Mouse (Mus musculus) forebrain, postnatal 0 days (tissue): ENCODE measurements around the gene Polr3b. TPM values are rescaled to one million over a fixed set of nuclear protein-coding genes. Genes with fewer than 3 reads are reported as not detected.

Source experiments
- ATAC-seq: fragments of 200-750 bp; cut with Nextera tagmentation; 2 replicates; pipeline ENCODE4 v1.8.0; 2017; ENCODE audit warnings: mild to moderate bottlenecking, moderate library complexity
- DNase-seq: peaks from one replicate; pipeline ENCODE4 v3.0.0-alpha.2; 2015
- H3K27ac ChIP-seq: fragments of 300-500 bp; sonication (generic); 2 replicates; pipeline ENCODE4 v1.5.1; 2014; ENCODE audit warnings: low read depth, mild to moderate bottlenecking, antibody characterized with exemption, low read length, moderate library complexity, mixed read lengths
- H3K27me3 ChIP-seq: fragments of 300-500 bp; sonication (generic); 2 replicates; pipeline ENCODE4 v1.6.1; 2014; ENCODE audit warnings: mild to moderate bottlenecking, low read length, mixed read lengths; ENCODE audit not compliant: insufficient read depth
- H3K36me3 ChIP-seq: fragments of 300-500 bp; sonication (generic); 2 replicates; pipeline ENCODE4 v1.6.1; 2014; ENCODE audit warnings: mild to moderate bottlenecking, moderate library complexity; ENCODE audit not compliant: insufficient read depth
- H3K4me1 ChIP-seq: fragments of 300-500 bp; sonication (generic); 2 replicates; pipeline ENCODE4 v1.6.1; 2014; ENCODE audit warnings: antibody characterized with exemption; ENCODE audit not compliant: insufficient read depth
- H3K4me2 ChIP-seq: fragments of 300-500 bp; sonication (generic); 2 replicates; pipeline ENCODE4 v1.6.1; 2014; ENCODE audit warnings: low read depth, mild to moderate bottlenecking, moderate library complexity
- H3K4me3 ChIP-seq: fragments of 300-500 bp; sonication (generic); 2 replicates; pipeline ENCODE4 v1.5.1; 2014; ENCODE audit warnings: low read depth, low read length, mixed read lengths
- H3K9ac ChIP-seq: fragments of 300-500 bp; sonication (generic); 2 replicates; pipeline ENCODE4 v1.6.1; 2014; ENCODE audit warnings: mild to moderate bottlenecking
- H3K9me3 ChIP-seq: fragments of 300-500 bp; sonication (generic); 2 replicates; pipeline ENCODE4 v1.6.1; 2016; ENCODE audit warnings: low read length
- CTCF ChIP-seq: sonication (generic); IDR thresholded peaks from 2 replicates; pipeline ENCODE4 v1.5.1; 2016; ENCODE audit warnings: antibody characterized with exemption, control low read depth, low read depth
- WGBS: fragments of 180-500 bp; shearing (Covaris S2); extraction: QIAGEN DNeasy Blood & Tissue Kit; methylation state at CpG from one replicate; pipeline ENCODE4 v1.1.7; 2014; 5-methylcytosine and 5-hydroxymethylcytosine counted together
- polyA plus RNA-seq: library from polyadenylated mRNA; unstranded; fragments of >200 nt; fragmentation: Nextera tagmentation; extraction: Ambion mirVana; gene quantifications from 2 replicates; pipeline ENCODE4 v1.2.1, GENCODE M21; 2015
- total RNA-seq: library from RNA; depleted of rRNA; stranded (reverse); fragments of >200 nt; gene quantifications from 2 replicates; pipeline ENCODE4 v1.2.3, GENCODE M21; 2014

Polr3b gene
- total and polyA plus RNA-seq, 2 experiments from 2014 or later, result 8.8 to 17.1 TPM

DNA sequence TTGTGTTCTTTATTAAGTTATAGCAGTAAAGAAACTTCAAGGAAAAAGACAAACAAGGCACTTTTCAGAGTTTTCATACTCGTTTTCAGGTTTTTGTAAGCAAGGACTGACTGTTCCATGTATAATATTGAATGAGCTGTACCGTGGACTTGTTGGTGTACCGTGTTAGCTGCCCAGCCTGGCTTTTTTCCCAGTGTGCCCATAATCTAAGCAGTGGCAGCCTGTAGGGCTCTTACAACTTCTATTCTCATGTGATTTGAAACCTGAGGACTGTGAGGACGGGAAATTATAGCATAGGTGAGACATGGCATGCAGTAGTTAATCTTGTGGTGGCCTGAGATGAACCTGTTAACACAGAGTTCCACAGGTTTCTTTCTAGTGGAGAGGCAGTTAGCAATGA, 16.3 kb downstream of the Polr3b start:
- Histone ChIP-seq H3K4me1 (no peaks in the 10 kb centered on the region), H3K36me3 (peaks cover 52% of the 10 kb centered on the region), H3K4me3 (no peak overlapping the region), H3K27me3 (no peaks in the 10 kb centered on the region), H3K9me3 (no peaks in the 10 kb centered on the region), H3K9ac (no peak overlapping the region), H3K27ac (no peak overlapping the region), H3K4me2 (no peak overlapping the region)
- DNase-seq, result no peak
- ATAC-seq, result no peak
- WGBS, result 87% methylated on average over 4 of the region's 4 CpGs
- TF ChIP-seq CTCF, result no peak

DNA sequence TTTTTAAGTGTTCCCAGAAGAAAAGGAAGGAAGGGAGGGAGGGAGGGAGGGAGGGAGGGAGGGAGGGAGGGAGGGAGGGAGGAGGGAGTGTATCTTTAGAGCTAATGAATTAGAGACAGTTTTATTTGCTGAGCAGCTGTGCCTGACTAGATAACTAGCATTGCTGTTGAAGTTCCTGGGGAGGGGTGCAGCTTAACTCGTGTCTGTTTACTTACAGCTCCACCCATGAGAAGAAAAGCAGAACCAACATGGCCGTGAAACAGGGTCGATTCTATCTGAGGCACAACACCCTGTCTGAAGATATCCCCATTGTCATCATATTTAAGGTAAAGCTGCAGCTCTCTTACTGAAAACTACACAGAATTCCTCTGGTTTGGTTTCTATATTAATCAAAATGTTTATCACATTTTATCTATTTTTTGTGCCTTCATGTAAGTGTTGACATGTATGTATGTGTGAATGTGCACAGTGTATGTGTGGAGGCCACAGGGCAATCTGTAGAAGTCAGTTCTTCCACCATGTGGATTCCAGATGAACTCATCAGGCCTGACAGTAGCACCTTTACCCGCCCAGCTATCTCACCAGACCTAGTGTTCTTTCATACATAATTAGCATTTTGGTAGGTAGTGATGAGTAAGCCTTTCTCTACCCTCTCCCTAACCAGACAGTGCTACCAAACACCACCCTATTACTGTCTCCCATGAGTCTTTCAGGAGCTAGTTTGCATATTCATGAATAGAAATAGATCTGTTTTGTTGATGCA, 17.6 kb downstream of the Polr3b start:
- TF ChIP-seq CTCF, result no peak
- no peak overlapping the region for H3K27ac ChIP-seq
- no peak for ATAC-seq
- no peaks in the 10 kb centered on the region for H3K4me1 ChIP-seq
- no peak for DNase-seq
- WGBS, result 73% methylated on average over 4 of the region's 4 CpGs
- no peak overlapping the region for H3K4me2 ChIP-seq
- H3K4me3 ChIP-seq, result no peak overlapping the region
- H3K27me3 ChIP-seq, result no peaks in the 10 kb centered on the region
- no peak overlapping the region for H3K9ac ChIP-seq
- no peaks in the 10 kb centered on the region for H3K9me3 ChIP-seq
- peaks cover 43% of the 10 kb centered on the region for H3K36me3 ChIP-seq

DNA sequence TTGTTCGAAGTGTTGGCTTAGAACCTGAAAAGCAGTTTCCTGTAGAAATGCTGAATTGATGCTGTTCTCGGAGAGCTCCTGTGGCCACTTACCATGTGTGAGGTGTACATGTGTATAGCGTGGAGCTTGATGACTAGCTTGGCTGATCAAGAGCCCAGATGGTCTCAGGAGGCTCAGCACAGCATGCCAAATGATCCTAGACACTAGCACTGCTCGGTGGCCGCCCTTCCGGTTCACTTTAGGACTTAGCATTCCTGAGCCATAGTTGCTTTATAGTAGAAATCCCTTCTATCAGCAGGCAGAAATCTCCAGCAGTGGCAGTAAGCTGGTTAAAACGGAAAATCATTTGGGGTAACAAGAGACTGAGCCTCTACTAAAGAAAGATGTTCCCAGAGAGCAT, 18.8 kb downstream of the Polr3b start:
- TF ChIP-seq CTCF, result no peak
- no peak for DNase-seq
- H3K27me3 ChIP-seq, result no peaks in the 10 kb centered on the region
- no peak overlapping the region for H3K4me3 ChIP-seq
- no peaks in the 10 kb centered on the region for H3K4me1 ChIP-seq
- no peak overlapping the region for H3K9ac ChIP-seq
- WGBS, result 84% methylated on average over 7 of the region's 7 CpGs
- H3K4me2 ChIP-seq, result no peak overlapping the region
- no peak overlapping the region for H3K27ac ChIP-seq
- no peak for ATAC-seq
- H3K9me3 ChIP-seq, result no peaks in the 10 kb centered on the region
- H3K36me3 ChIP-seq, result peaks cover 38% of the 10 kb centered on the region

DNA sequence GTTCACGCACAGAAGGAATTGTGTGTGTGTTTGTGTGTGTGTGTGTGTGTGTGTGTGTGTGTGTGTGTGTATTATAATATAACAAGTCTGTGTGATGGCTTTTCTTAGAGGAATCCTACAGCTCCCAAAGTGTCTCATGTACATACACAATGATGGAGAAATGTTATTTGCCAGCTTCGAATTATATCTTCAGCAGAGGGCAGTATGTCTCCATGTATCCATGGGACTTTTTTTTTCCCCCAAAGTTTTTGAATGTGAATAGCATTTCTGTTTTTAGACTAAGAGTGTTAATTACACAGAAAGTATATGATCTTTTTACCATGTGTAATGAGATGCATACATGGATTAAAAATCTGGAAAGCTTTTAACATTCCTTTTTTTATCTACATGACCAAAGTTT, 19.5 kb downstream of the Polr3b start:
- Histone ChIP-seq H3K4me1 (peaks cover 4% of the 10 kb centered on the region; the same call in 1 of the 2 replicates), H3K9me3 (no peaks in the 10 kb centered on the region), H3K4me2 (no peak overlapping the region), H3K36me3 (peaks cover 32% of the 10 kb centered on the region), H3K27me3 (no peaks in the 10 kb centered on the region), H3K4me3 (no peak overlapping the region), H3K27ac (no peak overlapping the region), H3K9ac (no peak overlapping the region)
- WGBS, result 67% methylated on average over 2 of the region's 2 CpGs
- ATAC-seq (peak; percentile 45; the same call in 1 of the 2 replicates), DNase-seq (peak; percentile 76)
- peak; percentile 67 for TF ChIP-seq CTCF

DNA sequence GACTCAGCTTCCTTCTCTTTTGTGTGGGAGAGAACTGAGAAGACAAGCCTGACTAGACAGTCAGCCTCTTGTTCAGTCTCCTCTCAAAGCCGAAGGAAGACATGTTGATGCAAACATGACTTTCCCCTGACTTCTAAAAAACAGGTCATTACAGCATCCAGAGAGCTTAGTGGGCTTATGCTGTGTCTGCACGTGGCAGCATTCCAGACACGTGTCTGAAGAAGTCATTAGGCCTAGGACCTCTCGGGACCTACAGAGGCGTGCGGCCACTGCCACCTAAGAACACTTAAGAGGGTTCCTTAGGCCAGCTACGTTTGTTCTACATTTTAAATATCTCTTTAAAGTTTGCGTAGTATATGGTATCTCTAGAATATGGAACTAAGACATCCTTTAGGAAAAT, 23.8 kb downstream of the Polr3b start:
- peaks cover 7% of the 10 kb centered on the region; the same call in 1 of the 2 replicates for H3K4me1 ChIP-seq
- DNase-seq (no peak), ATAC-seq (no peak)
- no peaks in the 10 kb centered on the region for H3K27me3 ChIP-seq
- H3K9ac ChIP-seq, result no peak overlapping the region
- peaks cover 24% of the 10 kb centered on the region for H3K36me3 ChIP-seq
- no peak overlapping the region for H3K4me3 ChIP-seq
- no peak overlapping the region for H3K27ac ChIP-seq
- no peak for TF ChIP-seq CTCF
- H3K9me3 ChIP-seq, result no peaks in the 10 kb centered on the region
- 85% methylated on average over 8 of the region's 8 CpGs for WGBS
- no peak overlapping the region for H3K4me2 ChIP-seq

DNA sequence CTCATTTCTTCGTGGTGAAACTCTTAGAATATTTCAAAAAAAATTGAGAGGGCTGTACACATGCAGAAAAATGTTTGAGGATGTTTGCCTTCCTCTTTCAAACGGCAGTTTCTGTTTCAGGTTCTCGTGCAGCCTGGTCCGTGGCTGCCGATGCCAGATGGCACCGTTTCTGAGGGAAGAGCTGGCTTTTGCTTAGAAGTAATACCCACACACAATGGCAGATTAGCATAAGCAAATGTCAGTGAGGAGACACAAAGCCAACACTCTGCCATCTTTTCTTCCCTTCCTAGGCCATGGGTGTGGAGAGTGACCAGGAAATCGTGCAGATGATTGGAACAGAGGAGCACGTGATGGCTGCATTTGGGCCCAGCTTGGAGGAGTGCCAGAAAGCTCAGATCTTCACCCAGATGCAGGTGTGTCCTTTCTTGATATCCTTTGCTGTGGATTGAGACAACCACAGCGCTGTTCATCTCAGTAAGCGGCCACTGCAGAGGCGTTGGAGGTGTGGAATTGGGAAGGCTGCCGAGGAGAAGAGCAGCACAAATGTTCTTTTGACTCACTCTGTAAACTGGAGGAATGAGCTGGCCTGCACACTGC, 24.5 kb downstream of the Polr3b start:
- Histone ChIP-seq H3K27ac (no peak overlapping the region), H3K9me3 (no peaks in the 10 kb centered on the region), H3K4me2 (no peak overlapping the region), H3K4me1 (peaks cover 7% of the 10 kb centered on the region; the same call in 1 of the 2 replicates), H3K36me3 (peaks cover 23% of the 10 kb centered on the region), H3K9ac (no peak overlapping the region), H3K4me3 (no peak overlapping the region), H3K27me3 (no peaks in the 10 kb centered on the region)
- DNase-seq (peak; percentile 31), ATAC-seq (peak; percentile 54)
- TF ChIP-seq CTCF, result no peak
- WGBS, result 52% methylated on average over 12 of the region's 12 CpGs

DNA sequence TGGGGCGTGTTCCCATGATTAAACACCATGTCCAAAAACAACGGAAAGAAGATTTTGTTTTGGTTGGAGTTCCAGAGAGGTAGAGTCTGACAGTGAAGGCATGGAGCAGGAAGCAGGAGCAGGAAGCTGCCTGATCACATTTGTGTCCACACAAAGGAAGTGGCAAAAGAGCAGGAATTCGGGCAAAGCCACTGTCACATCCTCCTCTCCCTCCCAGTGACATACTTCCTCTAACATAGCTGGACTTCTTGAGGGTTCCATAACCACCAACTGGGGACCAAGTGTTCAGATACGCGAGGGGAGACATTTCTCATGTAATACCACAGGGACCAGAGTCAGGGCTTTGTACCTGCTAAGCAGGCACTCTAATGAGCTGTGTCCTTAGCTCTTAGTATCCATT, 25.2 kb downstream of the Polr3b start:
- ATAC-seq (no peak), DNase-seq (no peak)
- TF ChIP-seq CTCF, result no peak
- 88% methylated on average over 5 of the region's 5 CpGs for WGBS
- Histone ChIP-seq H3K9me3 (no peaks in the 10 kb centered on the region), H3K27me3 (no peaks in the 10 kb centered on the region), H3K36me3 (peaks cover 23% of the 10 kb centered on the region), H3K4me3 (no peak overlapping the region), H3K27ac (no peak overlapping the region), H3K4me1 (peaks cover 7% of the 10 kb centered on the region; the same call in 1 of the 2 replicates), H3K4me2 (no peak overlapping the region), H3K9ac (no peak overlapping the region)
